Mouse (Mus musculus) stomach, postnatal 0 days (tissue): ENCODE measurements around the gene Safb. TPM values are rescaled to one million over a fixed set of nuclear protein-coding genes. Genes with fewer than 3 reads are reported as not detected.

ENCODE experiments used
- ATAC-seq: fragments of 200-750 bp; cut with Nextera tagmentation; 2 replicates; pipeline ENCODE4 v1.8.0; 2017; ENCODE audit not compliant: low FRiP score, low TSS enrichment
- DNase-seq: peaks from one replicate; pipeline ENCODE4 v3.0.0-alpha.2; 2016; ENCODE audit warnings: low spot score
- H3K27ac ChIP-seq: fragments of 300-500 bp; sonication (generic); replicated peaks from 2 replicates; pipeline ENCODE4 v1.5.1; 2014; ENCODE audit warnings: mild to moderate bottlenecking, control low read depth
- H3K27me3 ChIP-seq: fragments of 300-500 bp; sonication (generic); 2 replicates; pipeline ENCODE4 v1.6.1; 2014; ENCODE audit warnings: low read length; ENCODE audit not compliant: control insufficient read depth, insufficient read depth
- H3K36me3 ChIP-seq: fragments of 300-500 bp; sonication (generic); 2 replicates; pipeline ENCODE4 v1.6.1; 2014; ENCODE audit warnings: low read length, mixed read lengths; ENCODE audit not compliant: control insufficient read depth, insufficient read depth
- H3K4me1 ChIP-seq: fragments of 300-500 bp; sonication (generic); replicated peaks from 2 replicates; pipeline ENCODE4 v1.6.1; 2014; ENCODE audit warnings: antibody characterized with exemption; ENCODE audit not compliant: control insufficient read depth, insufficient read depth
- H3K4me2 ChIP-seq: fragments of 300-500 bp; sonication (generic); replicated peaks from 2 replicates; pipeline ENCODE4 v1.6.1; 2014; ENCODE audit warnings: low read depth, mild to moderate bottlenecking, control low read depth, moderate library complexity
- H3K4me3 ChIP-seq: fragments of 300-500 bp; sonication (generic); 2 replicates; pipeline ENCODE4 v1.5.1; 2014; ENCODE audit warnings: low read depth, low read length, control low read depth
- H3K9ac ChIP-seq: fragments of 300-500 bp; sonication (generic); 2 replicates; pipeline ENCODE4 v1.6.1; 2014; ENCODE audit warnings: mild to moderate bottlenecking, low read length, control low read depth, mixed read lengths
- H3K9me3 ChIP-seq: fragments of 300-500 bp; sonication (generic); 2 replicates; pipeline ENCODE4 v1.6.1; 2016; ENCODE audit warnings: low read length; ENCODE audit not compliant: control insufficient read depth
- CTCF ChIP-seq: IDR thresholded peaks from 2 replicates; pipeline ENCODE4 v1.5.1; 2016; ENCODE audit warnings: antibody characterized with exemption, low read depth, mild to moderate bottlenecking, moderate library complexity
- EP300 ChIP-seq: optimal IDR thresholded peaks from 2 replicates; pipeline ENCODE3; 2016; ENCODE audit warnings: antibody characterized with exemption
- WGBS: fragments of 180-500 bp; shearing (Covaris S2); extraction: QIAGEN DNeasy Blood & Tissue Kit; methylation state at CpG from one replicate; pipeline ENCODE4 v1.1.7; 2014; 5-methylcytosine and 5-hydroxymethylcytosine counted together
- polyA plus RNA-seq: library from polyadenylated mRNA; unstranded; fragments of >200 nt; fragmentation: Nextera tagmentation; extraction: Ambion mirVana; gene quantifications from 2 replicates; pipeline ENCODE4 v1.2.1, GENCODE M21; 2015

Gene Safb
- polyA plus RNA-seq, 1 experiment from 2014 or later: 34.7 TPM

- Histone ChIP-seq H3K36me3 (no peaks in the 10 kb centered on the region), H3K9ac (no peak overlapping the region), H3K4me1 (no peaks in the 10 kb centered on the region), H3K4me3 (no peak overlapping the region), H3K9me3 (no peaks in the 10 kb centered on the region), H3K4me2 (no peak overlapping the region), H3K27ac (no peak overlapping the region), H3K27me3 (no peaks in the 10 kb centered on the region)
- TF ChIP-seq EP300 (no peak), CTCF (peak; percentile 47)
- WGBS: 74% methylated on average over 9 of the region's 9 CpGs
- ATAC-seq (no peak), DNase-seq (no peak)
Observed at GRCm38 (mm10) chr17:56547846-56548604, 36.6 kb upstream of the Safb start.

GRCm38 (mm10) chr17:56548605-56549105 lies 36.0 kb upstream of the Safb start:
- ATAC-seq (no peak), DNase-seq (peak; percentile 13)
- no peak overlapping the region for H3K27ac ChIP-seq
- 75% methylated on average over 4 of the region's 4 CpGs for whole genome bisulfite sequencing
- H3K27me3 ChIP-seq: no peaks in the 10 kb centered on the region
- no peak overlapping the region for H3K4me2 ChIP-seq
- no peak overlapping the region for H3K4me3 ChIP-seq
- H3K9ac ChIP-seq: no peak overlapping the region
- no peaks in the 10 kb centered on the region for H3K4me1 ChIP-seq
- no peaks in the 10 kb centered on the region for H3K9me3 ChIP-seq
- H3K36me3 ChIP-seq: no peaks in the 10 kb centered on the region
- TF ChIP-seq CTCF (no peak), EP300 (no peak)

- Histone ChIP-seq H3K27me3 (no peaks in the 10 kb centered on the region), H3K4me1 (no peaks in the 10 kb centered on the region), H3K4me3 (no peak overlapping the region), H3K27ac (peak overlapping the region; percentile 61), H3K9me3 (no peaks in the 10 kb centered on the region), H3K36me3 (no peaks in the 10 kb centered on the region), H3K4me2 (no peak overlapping the region), H3K9ac (no peak overlapping the region)
- ATAC-seq: no peak
- no peak for TF ChIP-seq CTCF
- TF ChIP-seq EP300: no peak
- peak; percentile 53 for DNase-seq
- WGBS: 56% methylated on average over 12 of the region's 12 CpGs
Observed at GRCm38 (mm10) chr17:56550784-56551475, 33.7 kb upstream of the Safb start.

GRCm38 (mm10) chr17:56551841-56552581 lies 32.6 kb upstream of the Safb start:
- Histone ChIP-seq H3K9me3 (no peaks in the 10 kb centered on the region), H3K4me2 (peak overlapping the region; percentile 29), H3K27me3 (no peaks in the 10 kb centered on the region), H3K36me3 (no peaks in the 10 kb centered on the region), H3K27ac (peak overlapping the region; percentile 61), H3K4me1 (no peaks in the 10 kb centered on the region), H3K9ac (0 out of 2 replicates have a peak overlapping the region, but pooled peaks have one; percentile 18), H3K4me3 (peak overlapping the region; percentile 2; the same call in 1 of the 2 replicates)
- TF ChIP-seq EP300 (no peak), CTCF (no peak)
- WGBS: 76% methylated on average over 6 of the region's 6 CpGs
- ATAC-seq: no peak
- no peak for DNase-seq

- H3K4me1 ChIP-seq: no peaks in the 10 kb centered on the region
- H3K27me3 ChIP-seq: no peaks in the 10 kb centered on the region
- peak overlapping the region; percentile 85; the same call in 1 of the 2 replicates for H3K27ac ChIP-seq
- H3K9me3 ChIP-seq: no peaks in the 10 kb centered on the region
- DNase-seq: peak; percentile 61
- H3K9ac ChIP-seq: peak overlapping the region; percentile 18; the same call in 1 of the 2 replicates
- H3K4me2 ChIP-seq: peak overlapping the region; percentile 45
- TF ChIP-seq EP300: no peak
- peak; percentile 98 for TF ChIP-seq CTCF
- H3K4me3 ChIP-seq: peak overlapping the region; percentile 37
- no peaks in the 10 kb centered on the region for H3K36me3 ChIP-seq
- ATAC-seq: no peak
- WGBS: 63% methylated on average over 5 of the region's 5 CpGs
Observed at GRCm38 (mm10) chr17:56552781-56553363, 31.8 kb upstream of the Safb start.
